Mouse (Mus musculus): Measurements from ENCODE around the gene Supt20.

- TF ChIP-seq POLR2A (IDR thresholded peaks at IDR 0.05; ENCODE audit: low read depth, low read length), result no peak
- no peak for TF ChIP-seq CTCF (IDR thresholded peaks at IDR 0.05; ENCODE audit: extremely low read depth, insufficient read depth, insufficient read length, insufficient replicate concordance)
Measured at GRCm38 (mm10) chr3:54761258-54761657, 68.7 kb downstream of the Supt20 start.
